Mouse (Mus musculus) lung, postnatal 0 days (tissue): ENCODE results near the gene Acad11. TPM values are rescaled to one million over a fixed set of nuclear protein-coding genes. Genes with fewer than 3 reads are reported as not detected.

Experiments
- ATAC-seq: fragments of 200-750 bp; cut with Nextera tagmentation; 2 replicates; pipeline ENCODE4 v1.8.0; 2017; ENCODE audit warnings: moderate library complexity
- DNase-seq: peaks from one replicate; pipeline ENCODE4 v3.0.0-alpha.2; 2016; ENCODE audit warnings: low spot score
- H3K27ac ChIP-seq: fragments of 300-500 bp; sonication (generic); 2 replicates; pipeline ENCODE4 v1.5.1; 2014; ENCODE audit warnings: antibody characterized with exemption, mild to moderate bottlenecking, low read length, mixed read lengths
- H3K27me3 ChIP-seq: fragments of 300-500 bp; sonication (generic); replicated peaks from 2 replicates; pipeline ENCODE4 v1.6.1; 2014; ENCODE audit warnings: low read length, mixed read lengths; ENCODE audit not compliant: insufficient read depth
- H3K36me3 ChIP-seq: fragments of 300-500 bp; sonication (generic); 2 replicates; pipeline ENCODE4 v1.6.1; 2014; ENCODE audit warnings: low read length, mixed read lengths; ENCODE audit not compliant: insufficient read depth
- H3K4me1 ChIP-seq: fragments of 300-500 bp; sonication (generic); 2 replicates; pipeline ENCODE4 v1.6.1; 2014; ENCODE audit warnings: antibody characterized with exemption, low read depth, low read length, mixed read lengths; ENCODE audit not compliant: insufficient read depth
- H3K4me2 ChIP-seq: fragments of 300-500 bp; sonication (generic); replicated peaks from 2 replicates; pipeline ENCODE4 v1.6.1; 2014; ENCODE audit warnings: low read depth, mild to moderate bottlenecking, low read length, moderate library complexity, mixed read lengths
- H3K4me3 ChIP-seq: fragments of 300-500 bp; sonication (generic); 2 replicates; pipeline ENCODE4 v1.5.1; 2014; ENCODE audit warnings: low read depth, low read length
- H3K9ac ChIP-seq: fragments of 300-500 bp; sonication (generic); replicated peaks from 2 replicates; pipeline ENCODE4 v1.6.1; 2014; ENCODE audit warnings: low read depth, mild to moderate bottlenecking
- H3K9me3 ChIP-seq: fragments of 300-500 bp; sonication (generic); 2 replicates; pipeline ENCODE4 v1.6.1; 2016; ENCODE audit warnings: low read length, mixed read lengths
- CTCF ChIP-seq: IDR thresholded peaks from 2 replicates; pipeline ENCODE4 v1.5.1; 2016; ENCODE audit warnings: antibody characterized with exemption, mild to moderate bottlenecking
- EP300 ChIP-seq: IDR thresholded peaks from 2 replicates; pipeline ENCODE4 v1.6.1; 2016; ENCODE audit warnings: antibody characterized with exemption, mild to moderate bottlenecking, control low read depth
- WGBS: fragments of 180-500 bp; shearing (Covaris S2); extraction: QIAGEN DNeasy Blood & Tissue Kit; methylation state at CpG from one replicate; pipeline ENCODE4 v1.1.7; 2014; 5-methylcytosine and 5-hydroxymethylcytosine counted together
- polyA plus RNA-seq: library from polyadenylated mRNA; unstranded; fragments of >200 nt; fragmentation: Nextera tagmentation; extraction: Ambion mirVana; gene quantifications from 2 replicates; pipeline ENCODE4 v1.2.1, GENCODE M21; 2015

Acad11 gene
- polyA plus RNA-seq, 1 experiment from 2014 or later = 9.1 TPM

- peak; percentile 28 for DNase-seq
- Histone ChIP-seq H3K36me3 (no peaks in the 10 kb centered on the region), H3K4me3 (no peak overlapping the region), H3K27me3 (no peaks in the 10 kb centered on the region), H3K9ac (no peak overlapping the region), H3K9me3 (no peaks in the 10 kb centered on the region), H3K4me2 (no peak overlapping the region), H3K4me1 (no peaks in the 10 kb centered on the region), H3K27ac (no peak overlapping the region)
- no peak for ATAC-seq
- TF ChIP-seq CTCF (peak; percentile 68), EP300 (no peak)
- WGBS = 61% methylated on average over 2 of the region's 2 CpGs
Measured at GRCm38 (mm10) chr9:104075808-104076207, 12.6 kb downstream of the Acad11 start.

DNA sequence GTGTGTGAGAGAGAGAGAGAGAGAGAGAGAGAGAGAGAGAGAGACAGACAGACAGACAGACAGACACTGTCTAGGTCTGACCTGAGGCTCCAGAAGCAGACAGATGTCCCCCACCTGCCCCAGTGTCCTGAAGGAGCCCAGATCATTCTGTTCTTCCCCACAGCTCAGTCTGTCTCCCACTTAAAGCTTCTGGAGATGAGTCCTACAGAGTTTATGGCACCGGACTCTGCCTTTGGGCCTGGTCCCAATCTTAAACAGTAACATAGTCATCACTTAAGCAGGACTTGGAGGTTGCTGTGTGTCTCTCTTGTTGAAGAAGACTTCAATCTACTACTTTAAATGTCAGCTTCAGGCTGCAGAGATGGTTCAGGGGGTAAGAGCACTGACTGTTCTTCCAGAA, 15.6 kb downstream of the Acad11 start:
- WGBS = 100% methylated on average over 1 of the region's 1 CpGs
- no peak overlapping the region for H3K4me2 ChIP-seq
- H3K27ac ChIP-seq = no peak overlapping the region

GRCm38 (mm10) chr9:104079379-104079778, 16.2 kb downstream of the Acad11 start:
- Histone ChIP-seq H3K27ac (no peak overlapping the region), H3K4me3 (no peak overlapping the region), H3K27me3 (no peaks in the 10 kb centered on the region), H3K36me3 (peaks cover 4% of the 10 kb centered on the region), H3K9ac (no peak overlapping the region), H3K4me2 (no peak overlapping the region), H3K9me3 (no peaks in the 10 kb centered on the region), H3K4me1 (no peaks in the 10 kb centered on the region)
- peak; percentile 28 for DNase-seq
- 49% methylated on average over 5 of the region's 5 CpGs for WGBS
- TF ChIP-seq EP300 (no peak), CTCF (peak; percentile 70)
- no peak for ATAC-seq

More for the DNA sequence above, 15.6 kb downstream of the Acad11 start:
- TF ChIP-seq EP300 (no peak), CTCF (no peak)
- Histone ChIP-seq H3K9ac (no peak overlapping the region), H3K9me3 (no peaks in the 10 kb centered on the region), H3K4me3 (no peak overlapping the region), H3K36me3 (peaks cover 4% of the 10 kb centered on the region; the same call in 1 of the 2 replicates), H3K27me3 (no peaks in the 10 kb centered on the region), H3K4me1 (no peaks in the 10 kb centered on the region)
- DNase-seq = no peak
- ATAC-seq = no peak

GRCm38 (mm10) chr9:104080038-104080437, 16.9 kb downstream of the Acad11 start:
- Histone ChIP-seq H3K4me3 (no peak overlapping the region), H3K4me2 (no peak overlapping the region), H3K9me3 (no peaks in the 10 kb centered on the region), H3K4me1 (no peaks in the 10 kb centered on the region), H3K36me3 (peaks cover 8% of the 10 kb centered on the region), H3K9ac (no peak overlapping the region), H3K27ac (no peak overlapping the region), H3K27me3 (no peaks in the 10 kb centered on the region)
- TF ChIP-seq EP300 = no peak
- no peak for TF ChIP-seq CTCF
- DNase-seq = no peak
- ATAC-seq = no peak
- 65% methylated on average over 3 of the region's 3 CpGs for WGBS

DNA sequence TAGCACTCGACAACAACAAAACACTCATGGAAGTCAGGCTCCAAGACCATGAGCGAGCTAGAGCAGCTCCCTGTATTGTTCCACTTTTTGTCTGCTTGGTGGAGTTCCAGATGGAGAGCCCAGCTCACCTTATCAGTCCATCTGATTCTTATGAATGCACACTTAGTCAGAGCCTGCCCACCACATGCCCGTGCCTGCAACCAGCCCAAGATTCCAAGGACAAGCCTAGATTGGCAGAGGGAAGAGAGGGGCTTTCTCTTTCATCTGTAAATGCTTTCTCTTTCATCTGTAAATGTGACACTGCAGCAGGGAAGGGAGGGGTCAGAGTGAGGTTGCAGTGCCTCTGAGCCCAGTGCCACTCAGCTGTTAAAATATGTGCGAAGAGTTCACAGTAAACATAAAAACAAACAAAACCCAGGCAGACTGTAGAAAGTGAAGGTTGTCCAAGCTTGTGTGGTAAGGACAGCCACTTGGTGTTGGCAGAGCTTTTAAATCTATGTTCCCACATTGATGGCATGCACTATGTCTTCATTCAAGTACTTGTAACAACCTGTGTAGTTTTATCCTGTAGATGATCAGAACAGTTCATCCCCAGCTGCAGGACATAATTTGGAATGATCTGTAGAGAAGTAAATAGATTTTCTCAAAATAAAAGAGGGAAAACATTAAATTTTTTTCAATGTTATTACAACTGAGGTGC, 22.7 kb downstream of the Acad11 start:
- Histone ChIP-seq H3K4me1 (no peaks in the 10 kb centered on the region), H3K4me3 (no peak overlapping the region), H3K27me3 (no peaks in the 10 kb centered on the region), H3K27ac (no peak overlapping the region), H3K9me3 (no peaks in the 10 kb centered on the region), H3K36me3 (peaks cover 8% of the 10 kb centered on the region), H3K4me2 (no peak overlapping the region), H3K9ac (no peak overlapping the region)
- TF ChIP-seq CTCF = no peak
- no peak for TF ChIP-seq EP300
- 51% methylated on average over 4 of the region's 4 CpGs for WGBS
- DNase-seq (no peak), ATAC-seq (no peak)

DNA sequence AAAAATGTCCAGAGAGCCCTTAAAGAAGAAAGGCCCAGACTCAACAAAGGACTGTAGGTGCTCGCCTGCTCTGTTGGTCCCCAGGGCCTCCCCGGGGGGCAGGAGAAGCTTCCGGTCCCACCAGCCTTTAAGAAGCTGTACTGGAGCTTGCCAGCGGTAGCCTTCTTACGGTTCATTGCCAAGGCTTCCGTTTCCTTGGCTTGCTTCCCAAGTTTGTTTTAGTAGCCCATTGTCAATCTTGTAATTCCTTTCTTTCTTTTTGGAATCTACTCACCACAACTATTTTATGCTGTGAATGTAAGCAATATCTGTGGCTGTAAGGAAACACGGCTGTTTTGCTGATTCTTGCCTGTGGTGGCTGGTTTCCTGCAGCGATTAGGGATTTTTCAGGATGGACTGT, 25.4 kb downstream of the Acad11 start:
- ATAC-seq (peak; percentile 32; the same call in 1 of the 2 replicates), DNase-seq (peak; percentile 46)
- Histone ChIP-seq H3K9ac (no peak overlapping the region), H3K36me3 (peaks cover 4% of the 10 kb centered on the region), H3K27me3 (no peaks in the 10 kb centered on the region), H3K9me3 (no peaks in the 10 kb centered on the region), H3K4me3 (no peak overlapping the region), H3K4me1 (0 out of 2 replicates have a peak, but pooled peaks cover 7% of the 10 kb centered on the region), H3K27ac (peak overlapping the region; percentile 55), H3K4me2 (no peak overlapping the region)
- 31% methylated on average over 8 of the region's 8 CpGs for WGBS
- no peak for TF ChIP-seq EP300
- TF ChIP-seq CTCF = no peak
